ENCODE assay signal across 24 mouse cellular contexts in the genomic region with DNA sequence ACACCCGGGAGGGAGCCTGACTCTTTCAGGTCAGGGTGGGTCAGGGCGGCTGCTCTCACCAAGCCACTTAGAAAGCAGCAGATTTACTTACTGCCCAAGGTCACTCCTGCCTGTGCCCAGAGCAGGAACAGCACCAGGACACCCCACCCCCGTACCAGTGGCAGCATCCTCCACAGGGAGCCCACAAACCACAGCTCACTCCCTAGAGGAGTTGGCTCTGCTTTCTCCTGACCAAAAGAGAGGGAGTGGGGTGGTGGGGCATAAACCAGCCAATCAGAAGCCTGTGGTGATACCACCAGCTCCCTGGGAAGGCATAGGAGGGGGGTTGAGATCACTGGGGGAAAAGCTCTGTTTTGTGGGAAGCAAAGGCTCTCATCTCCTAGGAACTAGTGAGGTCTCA.
DNase-seq lines count a peak whose midpoint lies in the region; ATAC-seq and TF ChIP-seq lines count a peak whose summit lies in the region.
"Had no signal": no experiment of that assay in that cellular context is flagged by ENCODE, and none has a peak within 500 bp of the region (broad histone marks: within the 10 kb centered on the region; RNA-seq: fewer than 3 reads in every experiment).

No protein-coding gene starts in this region.

- WGBS in hindbrain, embryonic 10.5 days, result 28% methylated on average over 3 of the region's 3 CpGs
- WGBS in hindbrain, embryonic 14.5 days, result 33% methylated on average over 3 of the region's 3 CpGs

- DNase-seq in hindbrain, embryonic 10.5 days (ENCODE audit: low spot score), result no peak
- DNase-seq in hindbrain, embryonic 14.5 days (ENCODE audit: low spot score), result no peak
- DNase-seq in 3134 (ENCODE audit: extremely low read depth, insufficient read length, low spot score), result peak; percentile 42
- DNase-seq in gastrocnemius, adult 18-20 months (ENCODE audit: low spot score), result no peak
- DNase-seq: adrenal gland, postnatal 14 days; cerebellum, adult 11-12 months; cerebellum, adult 9-11 months; heart, postnatal 36 days; kidney, postnatal 25 days; lung, postnatal 4 days; right cerebral cortex, postnatal 4 days had no signal

- H3K27ac ChIP-seq in hindbrain, embryonic 10.5 days, result peak overlapping the region; percentile 80
- no peak overlapping the region for H3K27ac ChIP-seq in hindbrain, embryonic 14.5 days
- H3K27ac ChIP-seq: forebrain, embryonic 15.5 days; heart, embryonic 15.5 days; hindbrain, embryonic 13.5 days; left cerebral cortex, adult 2 months; limb, embryonic 13.5 days; lung, embryonic 15.5 days; midbrain, embryonic 15.5 days had no signal

- no peaks in the 10 kb centered on the region for H3K27me3 ChIP-seq in hindbrain, embryonic 10.5 days (ENCODE audit: insufficient read depth, poor library complexity, severe bottlenecking)
- H3K27me3 ChIP-seq in hindbrain, embryonic 14.5 days (ENCODE audit: control insufficient read depth, insufficient read depth, low read length), result no peaks in the 10 kb centered on the region
- no peaks in the 10 kb centered on the region for H3K27me3 ChIP-seq in E14TG2a.4 (ENCODE audit: insufficient read depth, low read length)
- H3K27me3 ChIP-seq: CH12.LX; forebrain, embryonic 15.5 days; heart, embryonic 15.5 days; hindbrain, embryonic 13.5 days; limb, embryonic 13.5 days; lung, embryonic 15.5 days; midbrain, embryonic 15.5 days had no signal

- H3K4me1 ChIP-seq in hindbrain, embryonic 10.5 days (replicated peaks), result peaks cover 24% of the 10 kb centered on the region
- H3K4me1 ChIP-seq in hindbrain, embryonic 14.5 days (replicated peaks; ENCODE audit: control insufficient read depth, insufficient read depth, low read length), result no peaks in the 10 kb centered on the region
- peaks cover 57% of the 10 kb centered on the region for H3K4me1 ChIP-seq in E14TG2a.4 (replicated peaks; ENCODE audit: low read depth, low read length)
- H3K4me1 ChIP-seq: forebrain, embryonic 15.5 days; hindbrain, embryonic 13.5 days; limb, embryonic 13.5 days; lung, embryonic 15.5 days; midbrain, embryonic 15.5 days had no signal

- no peak overlapping the region for H3K4me2 ChIP-seq in hindbrain, embryonic 14.5 days (replicated peaks)
- H3K4me2 ChIP-seq: forebrain, embryonic 15.5 days; heart, embryonic 15.5 days; hindbrain, embryonic 13.5 days; limb, embryonic 13.5 days; liver, embryonic 11.5 days; lung, embryonic 15.5 days; midbrain, embryonic 15.5 days had no signal

- H3K9ac ChIP-seq in hindbrain, embryonic 14.5 days, result no peak overlapping the region
- H3K9ac ChIP-seq: forebrain, embryonic 15.5 days; heart, embryonic 15.5 days; hindbrain, embryonic 13.5 days; limb, embryonic 13.5 days; lung, embryonic 15.5 days; midbrain, embryonic 15.5 days had no signal

- H3K9me3 ChIP-seq in hindbrain, embryonic 10.5 days, result no peaks in the 10 kb centered on the region
- no peaks in the 10 kb centered on the region for H3K9me3 ChIP-seq in hindbrain, embryonic 14.5 days (ENCODE audit: control insufficient read depth, low read length)
- no peaks in the 10 kb centered on the region for H3K9me3 ChIP-seq in E14TG2a.4 (ENCODE audit: low read length)
- H3K9me3 ChIP-seq: forebrain, embryonic 15.5 days; heart, embryonic 15.5 days; hindbrain, embryonic 13.5 days; limb, embryonic 13.5 days; lung, embryonic 15.5 days; midbrain, embryonic 15.5 days had no signal

- TF ChIP-seq CTCF in E14TG2a.4 (conservative IDR thresholded peaks at IDR 0.05; ENCODE audit: low read length), result no peak

- H3K4me3 ChIP-seq in hindbrain, embryonic 10.5 days, result no peak overlapping the region
- H3K4me3 ChIP-seq in hindbrain, embryonic 14.5 days (replicated peaks; ENCODE audit: low read length), result no peak overlapping the region
- peak overlapping the region; percentile 17; the same call in 1 of the 2 replicates for H3K4me3 ChIP-seq in E14TG2a.4 (replicated peaks; ENCODE audit: low read length)
- H3K4me3 ChIP-seq: forebrain, embryonic 15.5 days; heart, embryonic 15.5 days; hindbrain, embryonic 13.5 days; left cerebral cortex, adult 2 months; limb, embryonic 13.5 days; lung, embryonic 15.5 days; midbrain, embryonic 15.5 days had no signal

- no peak for ATAC-seq in hindbrain, embryonic 14.5 days (ENCODE audit: low FRiP score)
- peak; percentile 28; the same call in 1 of the 2 replicates for ATAC-seq in granulocyte monocyte progenitor cell, adult 5-6 weeks (replicated peaks; ENCODE audit: poor library complexity, severe bottlenecking)
- no peak for ATAC-seq in erythroblast, adult 5-6 weeks (replicated peaks; ENCODE audit: low FRiP score, poor library complexity, severe bottlenecking)
- ATAC-seq: forebrain, embryonic 15.5 days; intestine, postnatal 0 days; midbrain, embryonic 15.5 days had no signal

- H3K36me3 ChIP-seq in hindbrain, embryonic 10.5 days, result no peaks in the 10 kb centered on the region
- no peaks in the 10 kb centered on the region for H3K36me3 ChIP-seq in hindbrain, embryonic 14.5 days (replicated peaks; ENCODE audit: control insufficient read depth, insufficient read depth)
- no peaks in the 10 kb centered on the region for H3K36me3 ChIP-seq in E14TG2a.4 (ENCODE audit: insufficient read depth, low read length)
- H3K36me3 ChIP-seq: forebrain, embryonic 15.5 days; heart, embryonic 15.5 days; hindbrain, embryonic 13.5 days; limb, embryonic 13.5 days; lung, embryonic 15.5 days; midbrain, embryonic 15.5 days had no signal
